Mouse (Mus musculus): ENCODE data around the gene Gm21976. TPM values are rescaled to one million over a fixed set of nuclear protein-coding genes. Genes with fewer than 3 reads are reported as not detected.

Gm21976 gene
- not detected for polyA plus RNA-seq (2017; shearing (Covaris generic))

- ATAC-seq, result no peak
Measured at GRCm38 (mm10) chr13:98279686-98280085, at the start of gene Gm21976. TSS of gene Gm21976 (plus strand) at chr13:98279887.

GRCm38 (mm10) chr13:98230511-98230910 is 49.2 kb upstream of the Gm21976 start:
- no peak for ATAC-seq

- ATAC-seq, result no peak
Measured at GRCm38 (mm10) chr13:98235451-98235850, 44.2 kb upstream of the Gm21976 start.

- ATAC-seq, result no peak
Measured at GRCm38 (mm10) chr13:98239978-98240641, 39.6 kb upstream of the Gm21976 start.

GRCm38 (mm10) chr13:98241531-98242282 is 38.0 kb upstream of the Gm21976 start:
- ATAC-seq, result no peak

- ATAC-seq, result no peak
Measured at GRCm38 (mm10) chr13:98244571-98245350, 34.9 kb upstream of the Gm21976 start.

GRCm38 (mm10) chr13:98245386-98245785 is 34.3 kb upstream of the Gm21976 start:
- no peak for ATAC-seq

GRCm38 (mm10) chr13:98249594-98249993 is 30.1 kb upstream of the Gm21976 start:
- ATAC-seq, result no peak

- no peak for ATAC-seq
Measured at GRCm38 (mm10) chr13:98254921-98255320, 24.8 kb upstream of the Gm21976 start.

GRCm38 (mm10) chr13:98262636-98263457 is 16.8 kb upstream of the Gm21976 start, which contains the start of the genes Utp15 and Ankra2:
TSS of gene Utp15 (minus strand) at chr13:98263041.
TSS of gene Ankra2 (plus strand) at chr13:98263074.
- ATAC-seq, result peak; percentile 93

GRCm38 (mm10) chr13:98263458-98263987 is 16.2 kb upstream of the Gm21976 start:
- ATAC-seq, result no peak

- no peak for ATAC-seq
Measured at GRCm38 (mm10) chr13:98264111-98264510, 15.6 kb upstream of the Gm21976 start.

GRCm38 (mm10) chr13:98274023-98274422 is 5.7 kb upstream of the Gm21976 start:
- no peak for ATAC-seq

- no peak for ATAC-seq
Measured at GRCm38 (mm10) chr13:98275646-98276045, 4.0 kb upstream of the Gm21976 start.

GRCm38 (mm10) chr13:98276253-98276652 is 3.4 kb upstream of the Gm21976 start:
- ATAC-seq, result no peak

- ATAC-seq, result no peak
Measured at GRCm38 (mm10) chr13:98277501-98277900, 2.2 kb upstream of the Gm21976 start.

GRCm38 (mm10) chr13:98280990-98281650 is 1.4 kb downstream of the Gm21976 start:
- no peak for ATAC-seq

- ATAC-seq, result no peak
Measured at GRCm38 (mm10) chr13:98290719-98291118, 11.0 kb downstream of the Gm21976 start.

GRCm38 (mm10) chr13:98291712-98292111 is 12.0 kb downstream of the Gm21976 start:
- ATAC-seq, result no peak

GRCm38 (mm10) chr13:98296072-98296471 is 16.4 kb downstream of the Gm21976 start:
- no peak for ATAC-seq

GRCm38 (mm10) chr13:98297883-98298482 is 18.3 kb downstream of the Gm21976 start:
- ATAC-seq, result no peak
